Mouse (Mus musculus) adrenal gland, adult 2 months (tissue): ENCODE measurements around the gene Mks1. TPM values are rescaled to one million over a fixed set of nuclear protein-coding genes. Genes with fewer than 3 reads are reported as not detected.
"Not testable (repeated sequence)": the region's sequence is repeated elsewhere in the genome, so short reads cannot be mapped to it uniquely, and the experiment has no call there.

ENCODE experiments used
- DNase-seq: peaks from one replicate; pipeline ENCODE4 v3.0.0; 2021
- long read RNA-seq: library from polyadenylated mRNA; stranded (forward); transcript quantifications from one replicate; pipeline ENCODE4 v2.0.0, GENCODE M21; 2021
- polyA plus RNA-seq: library from polyadenylated mRNA; depleted of rRNA; stranded (reverse); fragments of >200 nt; gene quantifications from 2 replicates; pipeline ENCODE4 v1.2.3, GENCODE M21; 2012; rRNA removed
- total RNA-seq, 2 experiments: library from RNA; stranded (reverse); gene quantifications; 2 replicates each; pipeline ENCODE4 v1.2.3; 2021

Mks1 gene
- total RNA-seq (10 to 100 TPM in 1 of 2 experiments, 1 to 10 TPM in 1; 6.6 to 11.9 TPM), polyA plus RNA-seq (19.2 and 20.7 TPM in 2 replicates)
- long read RNA-seq, transcript Mks1-201 (18 exons, 2,499 nt) = major isoform, 16 of 22 reads
- long read RNA-seq, partial matches to known transcripts = 0 of 22 reads
- long read RNA-seq, other reads (novel, unspliced or antisense) = 6 of 22 reads

- peak; percentile 94 for DNase-seq
These were observed at the start of gene Mks1 for GRCm38 (mm10) chr11:87852690-87853596. TSS of gene Mks1 (plus strand) at chr11:87853215.

- DNase-seq = peak; percentile 16
These were observed 47.6 kb upstream of the Mks1 start for GRCm38 (mm10) chr11:87805448-87805847.

GRCm38 (mm10) chr11:87807433-87807832 lies 45.6 kb upstream of the Mks1 start:
- DNase-seq = no peak

GRCm38 (mm10) chr11:87808236-87808635 lies 44.8 kb upstream of the Mks1 start:
- DNase-seq = no peak

GRCm38 (mm10) chr11:87811396-87811795 lies 41.6 kb upstream of the Mks1 start:
- no peak for DNase-seq

GRCm38 (mm10) chr11:87814831-87815230 lies 38.2 kb upstream of the Mks1 start:
- DNase-seq = no peak

- peak; percentile 24 for DNase-seq
These were observed 36.1 kb upstream of the Mks1 start for GRCm38 (mm10) chr11:87816707-87817442.

GRCm38 (mm10) chr11:87817443-87817773 lies 35.6 kb upstream of the Mks1 start:
- no peak for DNase-seq

- DNase-seq = no peak
These were observed 31.5 kb upstream of the Mks1 start for GRCm38 (mm10) chr11:87821502-87821901.

GRCm38 (mm10) chr11:87828239-87828900 lies 24.6 kb upstream of the Mks1 start, which contains the start of gene Lpo:
TSS of gene Lpo (minus strand) at chr11:87828289.
- no peak for DNase-seq

- no peak for DNase-seq
These were observed 12.3 kb upstream of the Mks1 start for GRCm38 (mm10) chr11:87840676-87841075.

GRCm38 (mm10) chr11:87841436-87841835 lies 11.6 kb upstream of the Mks1 start:
- no peak for DNase-seq

GRCm38 (mm10) chr11:87846968-87847600 lies 5.9 kb upstream of the Mks1 start:
- no peak for DNase-seq

- DNase-seq = peak; percentile 21
These were observed 5.1 kb upstream of the Mks1 start for GRCm38 (mm10) chr11:87847884-87848283.

- DNase-seq = peak; percentile 22
These were observed 561 bp downstream of the Mks1 start for GRCm38 (mm10) chr11:87853597-87853954.

GRCm38 (mm10) chr11:87854550-87854949 lies 1.5 kb downstream of the Mks1 start:
- no peak for DNase-seq

- no peak for DNase-seq
These were observed 6.3 kb downstream of the Mks1 start for GRCm38 (mm10) chr11:87859273-87859672.

GRCm38 (mm10) chr11:87860426-87860825 lies 7.4 kb downstream of the Mks1 start:
- no peak for DNase-seq

GRCm38 (mm10) chr11:87862805-87863204 lies 9.8 kb downstream of the Mks1 start:
- DNase-seq = no peak

GRCm38 (mm10) chr11:87866891-87867290 lies 13.9 kb downstream of the Mks1 start:
- not testable (repeated sequence) for DNase-seq

GRCm38 (mm10) chr11:87870096-87870495 lies 17.1 kb downstream of the Mks1 start:
- no peak for DNase-seq

GRCm38 (mm10) chr11:87871766-87872165 lies 18.8 kb downstream of the Mks1 start:
- DNase-seq = no peak
